Mouse (Mus musculus) kidney, embryonic 15.5 days (tissue): ENCODE data around the gene Stk16. TPM values are rescaled to one million over a fixed set of nuclear protein-coding genes. Genes with fewer than 3 reads are reported as not detected.

Experiments used
- ATAC-seq: fragments of 200-750 bp; cut with Nextera tagmentation; replicated peaks from 2 replicates; pipeline ENCODE4 v1.8.0; 2017; ENCODE audit warnings: moderate TSS enrichment; ENCODE audit not compliant: low FRiP score
- H3K27ac ChIP-seq: fragments of 300-500 bp; sonication (generic); 2 replicates; pipeline ENCODE4 v1.5.1; 2015; ENCODE audit warnings: mild to moderate bottlenecking, inconsistent platforms
- H3K27me3 ChIP-seq: fragments of 300-500 bp; sonication (generic); 2 replicates; pipeline ENCODE4 v1.6.1; 2015; ENCODE audit warnings: inconsistent platforms
- H3K36me3 ChIP-seq: fragments of 300-500 bp; sonication (generic); 2 replicates; pipeline ENCODE4 v1.6.1; 2015; ENCODE audit warnings: inconsistent platforms
- H3K4me1 ChIP-seq: fragments of 300-500 bp; sonication (generic); 2 replicates; pipeline ENCODE4 v1.6.1; 2015; ENCODE audit warnings: inconsistent platforms
- H3K4me2 ChIP-seq: fragments of 300-500 bp; sonication (generic); 2 replicates; pipeline ENCODE4 v1.6.1; 2015; ENCODE audit warnings: moderate library complexity, mild to moderate bottlenecking, inconsistent platforms
- H3K4me3 ChIP-seq: fragments of 300-500 bp; sonication (generic); replicated peaks from 2 replicates; pipeline ENCODE4 v1.5.1; 2015; ENCODE audit warnings: mild to moderate bottlenecking, inconsistent platforms
- H3K9ac ChIP-seq: fragments of 300-500 bp; sonication (generic); 2 replicates; pipeline ENCODE4 v1.6.1; 2015; ENCODE audit warnings: mild to moderate bottlenecking, inconsistent platforms
- H3K9me3 ChIP-seq: fragments of 300-500 bp; sonication (generic); replicated peaks from 2 replicates; pipeline ENCODE4 v1.6.1; 2016; ENCODE audit warnings: inconsistent platforms
- WGBS: fragments of 180-500 bp; shearing (Covaris S2); methylation state at CpG from one replicate; pipeline ENCODE4 v1.1.7; 2015; ENCODE audit warnings: mixed read lengths; 5-methylcytosine and 5-hydroxymethylcytosine counted together
- polyA plus RNA-seq: library from polyadenylated mRNA; unstranded; fragments of >200 nt; fragmentation: Nextera tagmentation; extraction: Ambion mirVana; gene quantifications from 2 replicates; pipeline ENCODE4 v1.2.1, GENCODE M21; 2015

The Stk16 gene
- polyA plus RNA-seq, 1 experiment from 2014 or later = 148 TPM

- peaks cover 58% of the 10 kb centered on the region for H3K36me3 ChIP-seq
- H3K4me1 ChIP-seq = peaks cover 13% of the 10 kb centered on the region
- H3K27me3 ChIP-seq = no peaks in the 10 kb centered on the region
- H3K9me3 ChIP-seq = no peaks in the 10 kb centered on the region
- no peak overlapping the region for H3K4me2 ChIP-seq
- ATAC-seq = no peak
- WGBS = 92% methylated on average over 2 of the region's 2 CpGs
- no peak overlapping the region for H3K4me3 ChIP-seq
- H3K27ac ChIP-seq = no peak overlapping the region
- H3K9ac ChIP-seq = no peak overlapping the region
Measured at GRCm38 (mm10) chr1:75187914-75188483, 22.6 kb upstream of the Stk16 start.

GRCm38 (mm10) chr1:75190577-75190976 lies 20.1 kb upstream of the Stk16 start:
- no peak for ATAC-seq
- peak overlapping the region; percentile 92 for H3K4me2 ChIP-seq
- H3K9ac ChIP-seq = peak overlapping the region; percentile 91; the same call in 1 of the 2 replicates
- no peaks in the 10 kb centered on the region for H3K9me3 ChIP-seq
- H3K4me1 ChIP-seq = peaks cover 20% of the 10 kb centered on the region
- H3K36me3 ChIP-seq = peaks cover 41% of the 10 kb centered on the region
- 59% methylated on average over 2 of the region's 2 CpGs for WGBS
- no peaks in the 10 kb centered on the region for H3K27me3 ChIP-seq
- H3K27ac ChIP-seq = no peak overlapping the region
- H3K4me3 ChIP-seq = peak overlapping the region; percentile 87; the same call in 1 of the 2 replicates

GRCm38 (mm10) chr1:75191258-75191621 lies 19.4 kb upstream of the Stk16 start:
- Histone ChIP-seq H3K9me3 (no peaks in the 10 kb centered on the region), H3K4me1 (peaks cover 20% of the 10 kb centered on the region), H3K9ac (peak overlapping the region; percentile 91), H3K27me3 (no peaks in the 10 kb centered on the region), H3K4me3 (peak overlapping the region; percentile 87), H3K4me2 (peak overlapping the region; percentile 92), H3K36me3 (peaks cover 41% of the 10 kb centered on the region), H3K27ac (peak overlapping the region; percentile 92)
- no peak; the same call in 1 of the 2 replicates for ATAC-seq
- 45% methylated on average over 5 of the region's 5 CpGs for WGBS

- Histone ChIP-seq H3K9me3 (no peaks in the 10 kb centered on the region), H3K4me3 (peak within 1 kb of the TSS; percentile 87), H3K27ac (peak within 1 kb of the TSS; percentile 97), H3K27me3 (no peaks in the 10 kb centered on the region), H3K4me2 (peak within 1 kb of the TSS; percentile 92), H3K9ac (peak within 1 kb of the TSS; percentile 93), H3K36me3 (peaks cover 41% of the 10 kb centered on the region), H3K4me1 (peaks cover 20% of the 10 kb centered on the region)
- WGBS = under 1% methylated on average over 56 of the region's 56 CpGs
- peak; percentile 100 for ATAC-seq
Measured at GRCm38 (mm10) chr1:75191622-75192402, 18.8 kb upstream of the Stk16 start, which contains the start of the genes Ankzf1 and Atg9a. Gene Ankzf1, plus strand, starts transcription at chr1:75192151. Gene Atg9a, minus strand, starts transcription at chr1:75192196.

DNA sequence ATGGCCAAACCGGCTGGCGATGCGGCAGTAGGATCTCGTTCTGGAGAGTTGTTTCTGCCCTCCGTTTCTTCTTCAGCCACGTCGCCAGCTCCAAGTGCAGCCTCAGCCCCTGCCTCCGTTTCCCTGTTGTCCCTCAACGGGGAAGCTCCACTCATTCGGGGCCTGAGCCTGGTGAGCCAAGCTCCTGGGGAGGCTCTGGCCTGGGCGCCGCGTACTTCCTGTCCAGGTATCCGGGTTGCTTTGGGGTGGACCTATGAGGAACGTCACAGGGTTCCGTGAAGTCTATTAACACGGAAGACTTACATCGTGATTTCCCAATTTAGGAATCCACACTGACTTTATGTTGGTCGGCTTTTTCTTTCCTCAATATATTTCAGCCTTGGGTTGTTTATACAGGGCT lies 18.2 kb upstream of the Stk16 start:
- peak overlapping the region; percentile 92 for H3K4me2 ChIP-seq
- peak; percentile 29 for ATAC-seq
- H3K9ac ChIP-seq = peak overlapping the region; percentile 93
- under 1% methylated on average over 19 of the region's 19 CpGs for WGBS
- H3K4me1 ChIP-seq = peaks cover 20% of the 10 kb centered on the region
- peaks cover 42% of the 10 kb centered on the region for H3K36me3 ChIP-seq
- H3K27me3 ChIP-seq = no peaks in the 10 kb centered on the region
- H3K27ac ChIP-seq = peak overlapping the region; percentile 97
- H3K4me3 ChIP-seq = peak overlapping the region; percentile 87
- no peaks in the 10 kb centered on the region for H3K9me3 ChIP-seq

DNA sequence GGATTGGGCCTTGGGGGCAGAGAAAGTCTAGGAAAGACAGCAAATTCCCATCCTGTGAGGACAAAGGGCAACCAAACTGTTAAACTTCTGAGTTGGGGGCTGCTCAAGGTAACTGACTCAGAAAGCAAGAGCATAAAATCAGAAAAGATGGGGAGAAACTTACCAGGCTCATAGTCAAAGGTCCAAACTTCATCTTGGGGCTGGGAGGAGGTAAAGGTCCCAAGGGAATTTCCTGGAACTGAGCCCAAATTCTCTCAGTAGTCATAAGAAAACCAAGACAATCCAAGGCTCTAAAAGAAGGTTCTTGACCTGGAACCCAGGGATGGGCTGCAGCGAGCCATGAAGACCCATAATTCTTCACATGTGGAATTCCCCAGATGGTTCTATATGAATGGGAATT lies 9.4 kb upstream of the Stk16 start:
- no peak overlapping the region for H3K9ac ChIP-seq
- no peaks in the 10 kb centered on the region for H3K4me1 ChIP-seq
- peaks cover 57% of the 10 kb centered on the region for H3K36me3 ChIP-seq
- H3K27ac ChIP-seq = no peak overlapping the region
- no peaks in the 10 kb centered on the region for H3K27me3 ChIP-seq
- no peak overlapping the region for H3K4me2 ChIP-seq
- ATAC-seq = no peak
- 86% methylated on average over 1 of the region's 1 CpGs for WGBS
- H3K9me3 ChIP-seq = no peaks in the 10 kb centered on the region
- no peak overlapping the region for H3K4me3 ChIP-seq

- peak; percentile 44 for ATAC-seq
Measured at GRCm38 (mm10) chr1:75208967-75209678, 1.5 kb upstream of the Stk16 start.

GRCm38 (mm10) chr1:75211141-75211708 lies 587 bp downstream of the Stk16 start:
- H3K9ac ChIP-seq = peak overlapping the region; percentile 83
- peak overlapping the region; percentile 49 for H3K27ac ChIP-seq
- H3K36me3 ChIP-seq = peaks cover 52% of the 10 kb centered on the region
- H3K4me1 ChIP-seq = peaks cover 64% of the 10 kb centered on the region
- H3K4me3 ChIP-seq = peak overlapping the region; percentile 79
- H3K9me3 ChIP-seq = no peaks in the 10 kb centered on the region
- whole genome bisulfite sequencing = 11% methylated on average over 17 of the region's 17 CpGs
- H3K27me3 ChIP-seq = no peaks in the 10 kb centered on the region
- ATAC-seq = no peak
- peak overlapping the region; percentile 80 for H3K4me2 ChIP-seq

More at GRCm38 (mm10) chr1:75208967-75209678, 1.5 kb upstream of the Stk16 start:
- Histone ChIP-seq H3K9ac (peak overlapping the region; percentile 61), H3K4me2 (peak overlapping the region; percentile 80), H3K27ac (peak overlapping the region; percentile 85), H3K4me3 (peak overlapping the region; percentile 79), H3K36me3 (peaks cover 31% of the 10 kb centered on the region), H3K4me1 (peaks cover 52% of the 10 kb centered on the region), H3K9me3 (no peaks in the 10 kb centered on the region), H3K27me3 (no peaks in the 10 kb centered on the region)
- 5% methylated on average over 34 of the region's 34 CpGs for WGBS

DNA sequence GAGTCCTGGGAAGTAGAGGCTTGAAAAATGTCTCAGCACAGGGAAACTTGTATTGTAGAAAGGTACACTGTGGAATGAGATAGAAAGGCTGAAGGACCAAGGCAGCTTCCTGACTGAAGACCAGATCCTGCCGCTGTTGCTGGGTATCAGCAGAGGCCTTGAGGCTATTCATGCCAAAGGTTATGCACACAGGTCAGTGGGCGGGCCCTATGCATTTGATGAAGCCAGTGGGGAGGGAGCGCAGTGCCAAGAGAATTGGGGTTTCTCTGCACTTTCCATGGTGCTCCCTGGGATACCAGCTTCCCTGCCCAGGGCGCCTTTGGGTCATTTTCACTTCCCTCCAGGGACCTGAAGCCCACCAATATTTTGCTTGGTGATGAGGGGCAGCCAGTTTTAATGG lies 1.9 kb downstream of the Stk16 start:
- Histone ChIP-seq H3K27me3 (peaks cover 10% of the 10 kb centered on the region), H3K9me3 (no peaks in the 10 kb centered on the region), H3K36me3 (peaks cover 47% of the 10 kb centered on the region), H3K4me1 (peaks cover 70% of the 10 kb centered on the region), H3K4me2 (peak overlapping the region; percentile 80; the same call in 1 of the 2 replicates), H3K9ac (no peak overlapping the region), H3K27ac (no peak overlapping the region), H3K4me3 (no peak overlapping the region)
- 91% methylated on average over 4 of the region's 4 CpGs for WGBS
- no peak for ATAC-seq

- Histone ChIP-seq H3K4me2 (no peak overlapping the region), H3K4me1 (peaks cover 74% of the 10 kb centered on the region), H3K36me3 (peaks cover 47% of the 10 kb centered on the region), H3K27ac (no peak overlapping the region), H3K9ac (no peak overlapping the region), H3K9me3 (no peaks in the 10 kb centered on the region), H3K4me3 (no peak overlapping the region), H3K27me3 (peaks cover 15% of the 10 kb centered on the region)
- no peak for ATAC-seq
- 91% methylated on average over 7 of the region's 7 CpGs for WGBS
Measured at GRCm38 (mm10) chr1:75213096-75213495, 2.5 kb downstream of the Stk16 start.

GRCm38 (mm10) chr1:75214442-75214841 lies 3.8 kb downstream of the Stk16 start:
- peaks cover 77% of the 10 kb centered on the region for H3K4me1 ChIP-seq
- H3K27ac ChIP-seq = peak overlapping the region; percentile 82
- ATAC-seq = peak; percentile 34
- H3K9me3 ChIP-seq = no peaks in the 10 kb centered on the region
- no peak overlapping the region for H3K4me2 ChIP-seq
- H3K36me3 ChIP-seq = peaks cover 47% of the 10 kb centered on the region
- H3K4me3 ChIP-seq = no peak overlapping the region
- WGBS = 67% methylated on average over 2 of the region's 2 CpGs
- no peak overlapping the region for H3K9ac ChIP-seq
- H3K27me3 ChIP-seq = peaks cover 28% of the 10 kb centered on the region
